Mouse (Mus musculus): Measurements from ENCODE around the gene Ncoa3. TPM values are rescaled to one million over a fixed set of nuclear protein-coding genes. Genes with fewer than 3 reads are reported as not detected.

The Ncoa3 gene
- total RNA-seq, 2 experiments from 2014 or later: 27.6 to 28.4 TPM

- intact Hi-C loops (cut with DNase I): loop anchor here (2.0 to 5.0 kb wide), 2 partner anchors 20 to 33 kb away; no protein-coding TSS in a partner anchor
- DNase-seq: peak; percentile 52 to 56
Measured at GRCm38 (mm10) chr2:166030256-166030995, 38.0 kb downstream of the Ncoa3 start.

DNA sequence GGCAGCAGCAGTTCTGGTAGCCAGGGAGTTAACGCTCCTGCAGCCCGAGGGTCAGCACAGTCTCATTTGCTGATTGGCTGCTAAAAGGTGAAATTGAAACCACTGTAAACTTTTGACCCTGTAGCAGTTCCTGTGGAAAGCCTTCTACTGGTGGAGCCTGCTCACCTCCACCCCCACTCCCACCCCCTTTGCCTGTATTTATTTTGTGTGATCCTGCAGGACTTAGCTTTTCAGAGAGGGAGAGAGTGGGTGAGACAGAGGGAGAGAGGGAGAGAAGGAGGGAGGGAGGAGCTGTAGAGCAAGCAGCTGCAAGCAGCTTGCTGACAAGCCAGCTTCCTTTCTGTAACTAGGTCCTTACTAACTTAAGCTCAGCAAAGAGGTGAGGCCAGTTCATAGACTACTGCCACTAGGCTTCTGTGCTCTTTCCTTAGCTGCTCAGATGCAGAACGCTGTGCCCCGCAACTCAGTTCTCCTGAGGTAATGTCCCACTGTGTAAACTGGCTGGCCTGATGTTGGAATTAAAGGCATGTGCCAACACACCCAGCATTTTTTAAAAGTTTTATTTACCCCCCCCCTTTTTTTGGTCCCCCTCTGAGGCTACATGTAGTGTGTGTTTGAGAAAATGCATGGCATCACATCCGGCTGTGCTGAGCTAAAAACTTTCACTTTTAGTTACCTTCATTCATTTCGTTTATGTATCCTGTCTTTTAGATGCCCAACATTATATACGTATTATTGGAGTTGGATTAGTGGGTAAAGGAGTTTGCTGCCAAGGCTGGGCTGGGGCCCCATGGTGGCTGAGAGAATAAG, 38.9 kb downstream of the Ncoa3 start:
- DNase-seq: peak; percentile 79 to 80
- intact Hi-C loops (cut with DNase I): loop anchor here (2.0 to 5.0 kb wide), 2 partner anchors 21 to 34 kb away; no protein-coding TSS in a partner anchor

DNA sequence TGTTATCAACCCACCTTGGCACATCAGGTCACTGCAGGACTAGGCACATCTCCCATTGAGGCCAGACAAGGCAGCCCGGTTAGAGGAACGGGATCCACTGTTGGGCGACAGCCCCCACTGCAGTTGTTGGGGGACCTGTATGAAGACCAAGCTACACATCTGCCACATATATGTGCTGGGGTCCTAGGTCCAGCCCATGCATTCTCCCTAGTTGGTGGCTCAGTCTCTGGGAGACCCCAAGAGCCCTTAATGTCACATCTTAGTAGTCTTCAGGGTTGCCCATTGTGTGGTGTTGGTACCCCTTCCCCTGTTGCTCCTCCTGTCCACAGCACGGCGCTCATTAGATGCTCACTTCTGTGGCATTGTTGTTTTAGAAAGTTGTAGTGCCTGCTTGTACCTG, 40.2 kb downstream of the Ncoa3 start:
- intact Hi-C loops (cut with DNase I): loop anchor here (5.0 kb wide), 1 partner anchor 35 kb away; no protein-coding TSS in a partner anchor
- DNase-seq: no peak

GRCm38 (mm10) chr2:166034967-166035490, 42.6 kb downstream of the Ncoa3 start:
- DNase-seq: no peak
- intact Hi-C loops (cut with DNase I): loop anchor here (5.0 kb wide), 1 partner anchor 38 kb away; no protein-coding TSS in a partner anchor

- peak; percentile 74 to 77 for DNase-seq
Measured at GRCm38 (mm10) chr2:166035725-166036124, 43.3 kb downstream of the Ncoa3 start.

DNA sequence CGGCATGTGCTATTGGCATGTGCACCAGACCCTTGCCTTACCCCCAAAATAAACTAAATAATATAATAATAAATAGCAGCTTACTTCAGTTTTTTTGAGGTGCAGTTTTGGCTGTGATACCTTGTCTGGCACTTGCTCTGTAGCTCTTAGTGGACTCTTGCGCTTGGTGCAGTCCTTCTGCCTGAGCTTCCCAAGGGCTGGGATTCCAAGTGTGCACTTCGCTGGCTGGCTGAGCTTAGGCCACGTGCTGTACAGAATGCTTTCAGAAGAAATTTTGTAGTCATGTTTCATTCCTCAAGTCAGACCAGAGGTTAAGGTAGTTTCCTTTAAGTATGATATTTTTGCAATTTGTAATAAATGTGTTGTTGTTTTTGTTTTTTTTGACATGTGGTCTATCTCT, 47.2 kb downstream of the Ncoa3 start:
- no peak for DNase-seq
- intact Hi-C loops (cut with DNase I): loop anchor here (10.0 kb wide), 1 partner anchor 515 kb away; no protein-coding TSS in a partner anchor

More at GRCm38 (mm10) chr2:166035725-166036124, 43.3 kb downstream of the Ncoa3 start:
- intact Hi-C loops (cut with DNase I): no loop called here

- intact Hi-C loops (cut with DNase I): loop anchor here (10.0 kb wide), 1 partner anchor 518 kb away; no protein-coding TSS in a partner anchor
Measured at GRCm38 (mm10) chr2:166042542-166042941, 50.1 kb downstream of the Ncoa3 start.

GRCm38 (mm10) chr2:166045006-166045405, 52.6 kb downstream of the Ncoa3 start:
- intact Hi-C loops (cut with DNase I): loop anchor here (2.0 to 10.0 kb wide), 3 partner anchors 224 to 520 kb away; no protein-coding TSS in a partner anchor
- no peak for DNase-seq

More at GRCm38 (mm10) chr2:166042542-166042941, 50.1 kb downstream of the Ncoa3 start:
- no peak for DNase-seq

DNA sequence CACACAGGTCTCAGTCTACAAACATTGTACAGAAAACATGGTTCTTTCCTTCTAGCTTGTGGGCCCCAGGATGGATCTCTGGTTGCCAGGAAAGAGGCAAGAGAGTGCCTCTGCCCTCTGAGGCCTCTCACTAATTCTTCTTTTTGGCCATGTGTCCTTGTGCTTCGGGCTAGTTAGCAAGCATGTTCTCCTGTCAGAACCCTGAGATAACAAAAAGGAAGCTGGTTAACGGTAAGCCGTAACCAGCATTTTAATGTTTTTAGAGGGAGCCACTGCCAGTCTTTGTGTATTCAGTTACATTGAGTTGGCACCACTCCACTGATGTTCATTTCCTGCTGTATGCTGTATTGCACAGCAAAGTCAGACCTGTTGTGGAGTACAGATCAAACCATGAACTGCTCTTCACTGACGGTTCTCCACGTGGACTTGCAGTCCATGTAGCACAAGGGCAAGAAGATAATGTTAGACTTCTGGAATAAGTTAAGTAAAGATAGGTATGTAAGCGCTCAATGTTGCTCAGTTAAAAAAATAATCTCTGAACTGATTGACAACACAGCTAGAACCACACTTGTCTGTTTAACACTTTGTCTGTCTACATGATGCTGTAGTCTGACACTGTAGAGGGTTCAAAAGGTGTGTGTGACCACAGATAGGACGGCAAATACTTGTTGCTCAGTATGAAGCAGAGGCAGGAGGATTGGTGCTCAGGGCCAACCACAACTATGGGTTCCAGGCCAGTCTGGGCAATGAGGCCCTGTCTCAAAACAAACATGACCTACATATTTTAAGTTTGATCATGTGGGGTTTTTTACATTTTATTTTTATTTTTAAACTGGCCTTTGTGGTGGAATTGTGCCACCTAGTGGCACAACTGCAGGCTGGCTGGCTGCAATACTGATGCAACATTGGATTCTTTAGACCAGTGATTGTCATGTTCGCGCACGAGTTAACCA, 53.4 kb downstream of the Ncoa3 start:
- DNase-seq: peak; percentile 42 to 64
- intact Hi-C loops (cut with DNase I): loop anchor here (2.0 to 10.0 kb wide), 4 partner anchors 131 to 521 kb away; no protein-coding TSS in a partner anchor

- intact Hi-C loops (cut with DNase I): loop anchor here (2.0 to 10.0 kb wide), 3 partner anchors 133 to 523 kb away; no protein-coding TSS in a partner anchor
- DNase-seq: no peak
Measured at GRCm38 (mm10) chr2:166047931-166048330, 55.5 kb downstream of the Ncoa3 start.

DNA sequence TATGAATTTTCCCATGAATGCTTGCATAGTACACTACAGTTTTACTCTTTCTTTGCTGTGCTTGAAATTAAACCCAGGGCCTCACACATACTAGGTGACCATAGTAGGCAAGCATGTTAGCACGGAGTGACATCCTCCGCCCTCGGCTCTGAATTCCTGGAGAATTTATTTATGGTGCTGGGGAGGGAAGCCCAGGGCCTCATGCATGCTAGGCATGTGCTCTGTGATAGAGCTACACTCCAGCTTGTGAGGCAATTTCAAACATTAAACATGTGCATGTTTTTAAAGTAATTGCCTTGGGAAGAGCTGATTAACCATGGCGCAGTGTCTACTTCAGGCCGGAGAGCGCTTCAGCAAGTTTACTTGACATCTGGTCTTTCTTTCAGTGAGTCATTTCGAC, 56.4 kb downstream of the Ncoa3 start:
- no peak for DNase-seq

DNA sequence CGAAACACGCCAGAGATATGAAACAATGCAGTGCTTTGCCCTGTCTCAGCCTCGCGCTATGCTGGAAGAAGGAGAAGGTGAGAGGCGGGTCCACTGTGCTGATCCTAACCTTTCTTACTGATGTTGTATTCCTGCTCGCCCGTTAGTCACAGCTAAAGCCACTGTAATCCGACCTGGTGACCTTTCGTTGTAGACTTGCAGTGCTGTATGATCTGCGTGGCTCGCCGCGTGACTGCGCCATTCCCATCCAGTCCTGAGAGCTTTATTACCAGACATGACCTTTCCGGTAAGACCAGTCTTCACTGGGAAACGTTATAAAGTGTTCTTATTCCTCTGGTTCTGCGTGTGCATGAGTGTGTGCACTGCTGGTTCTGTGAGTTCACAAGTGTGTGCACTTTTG, 59.0 kb downstream of the Ncoa3 start:
- intact Hi-C loops (cut with DNase I): no loop called here

More for the DNA sequence above, 56.4 kb downstream of the Ncoa3 start:
- intact Hi-C loops (cut with DNase I): loop anchor here (5.0 to 10.0 kb wide), 2 partner anchors 267 to 524 kb away; no protein-coding TSS in a partner anchor

GRCm38 (mm10) chr2:166051966-166052365, 59.5 kb downstream of the Ncoa3 start:
- DNase-seq: no peak
- intact Hi-C loops (cut with DNase I): no loop called here

More for the DNA sequence above, 59.0 kb downstream of the Ncoa3 start:
- no peak for DNase-seq

- no peak for DNase-seq
- intact Hi-C loops (cut with DNase I): no loop called here
Measured at GRCm38 (mm10) chr2:166054002-166054539, 61.6 kb downstream of the Ncoa3 start.

DNA sequence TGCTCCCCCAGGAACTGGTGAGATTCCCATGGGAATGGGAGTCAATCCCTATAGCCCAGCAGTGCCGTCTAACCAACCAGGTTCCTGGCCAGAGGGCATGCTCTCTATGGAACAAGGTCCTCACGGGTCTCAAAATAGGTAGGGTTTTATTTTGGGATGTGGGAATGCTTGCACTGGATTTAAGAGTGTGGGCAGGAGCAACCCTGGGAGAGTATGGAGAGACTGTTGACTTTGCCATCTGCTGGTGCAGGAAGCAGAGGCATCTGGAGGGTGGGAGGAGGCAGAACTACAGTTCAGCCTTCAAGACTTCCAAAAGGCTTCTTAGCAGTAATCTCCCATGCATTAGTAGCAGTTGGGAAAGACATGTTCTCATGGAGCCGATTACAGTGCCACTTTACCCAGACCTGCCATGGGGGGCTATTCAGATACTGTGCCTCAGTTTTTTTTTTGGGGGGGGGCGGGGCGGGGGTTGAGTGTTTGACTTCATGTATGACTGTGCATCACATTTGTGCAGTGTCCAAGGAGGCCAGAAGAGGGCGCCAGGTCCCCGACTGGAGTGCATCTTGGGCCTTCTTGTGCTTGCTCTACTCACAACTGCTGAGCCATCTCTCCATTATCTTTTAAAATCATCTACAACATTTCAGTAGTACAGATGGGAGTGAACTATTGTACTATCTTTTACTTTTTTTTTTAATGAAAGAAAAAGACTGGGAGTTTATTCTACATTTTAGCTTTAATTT, 67.4 kb downstream of the Ncoa3 start:
- intact Hi-C loops (cut with DNase I): no loop called here
- DNase-seq: peak in 1 of 2 experiments; percentile 68

DNA sequence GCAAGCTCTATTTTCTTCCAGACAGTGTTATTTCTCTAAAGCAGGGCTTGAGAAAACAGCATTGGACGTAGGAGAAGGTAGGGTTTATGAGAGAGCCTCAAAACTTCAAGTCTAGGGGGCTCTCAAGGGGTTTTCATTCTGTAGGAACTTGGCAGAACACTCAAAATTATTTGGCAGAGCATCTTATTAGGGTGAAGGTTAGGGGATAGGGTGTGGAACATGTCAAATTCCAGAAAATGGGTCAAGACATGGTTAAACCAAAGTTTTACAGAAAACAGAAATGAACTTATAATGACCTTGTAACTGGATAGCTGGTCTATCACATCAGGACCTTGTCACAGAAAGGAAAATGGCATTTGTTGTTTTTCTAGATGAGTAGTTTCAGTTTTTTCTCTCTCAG, 69.6 kb downstream of the Ncoa3 start:
- intact Hi-C loops (cut with DNase I): no loop called here
- no peak for DNase-seq

DNA sequence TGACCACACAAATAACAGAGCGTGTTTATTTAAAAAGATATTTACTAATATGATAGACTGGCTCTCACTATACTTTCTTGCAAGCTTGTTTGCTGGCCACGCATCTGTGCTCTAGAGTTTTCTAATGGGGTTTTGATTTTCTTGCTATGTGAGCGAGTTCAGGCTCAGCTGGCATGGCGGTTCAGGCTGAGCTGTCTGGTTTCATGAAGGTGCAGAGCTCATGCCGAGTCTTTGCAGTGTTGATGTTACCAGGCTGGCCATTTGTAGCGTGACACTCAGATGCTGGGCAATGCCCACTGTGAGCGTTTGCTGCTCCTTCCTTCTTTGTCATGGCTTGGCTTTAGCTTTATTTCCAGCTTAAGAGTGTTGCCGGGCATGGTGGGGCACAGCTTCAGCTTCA, 70.0 kb downstream of the Ncoa3 start:
- intact Hi-C loops (cut with DNase I): no loop called here
- DNase-seq: no peak

DNA sequence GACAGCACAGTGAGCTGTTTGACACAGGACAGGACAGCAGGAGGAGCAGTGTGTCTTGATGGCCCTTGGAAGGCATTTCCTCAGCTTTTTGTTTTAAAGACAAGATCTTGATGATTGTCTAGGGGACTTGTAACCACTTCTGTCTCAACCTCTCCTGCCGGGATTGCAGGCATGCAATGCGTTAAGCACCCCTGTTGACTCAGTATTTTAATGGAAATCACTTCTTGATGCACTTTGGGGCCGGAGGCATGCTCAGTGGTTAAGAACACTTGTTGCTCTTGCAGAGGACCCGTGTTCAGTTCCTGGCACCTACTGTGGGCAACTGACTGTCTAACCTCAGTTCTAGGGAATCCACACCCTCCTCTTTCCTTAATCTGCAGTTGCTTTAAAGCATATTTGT, 74.0 kb downstream of the Ncoa3 start:
- no peak for DNase-seq
- intact Hi-C loops (cut with DNase I): no loop called here

GRCm38 (mm10) chr2:166068261-166068660, 75.8 kb downstream of the Ncoa3 start:
- DNase-seq: no peak
- intact Hi-C loops (cut with DNase I): no loop called here
